Mouse (Mus musculus) erythroblast, embryonic 14.5 days (primary cell): Measurements from ENCODE around the gene Gm5134.

ENCODE experiments used
- GATA1 ChIP-seq: IDR thresholded peaks from 2 replicates; pipeline ENCODE4 v1.6.1; 2012; ENCODE audit warnings: low read length, inconsistent platforms, mixed read lengths
- TAL1 ChIP-seq: IDR thresholded peaks from 3 replicates; pipeline ENCODE4 v1.6.1; 2012; ENCODE audit warnings: low read length, inconsistent platforms, mixed read lengths

- TF ChIP-seq GATA1, result no peak
- no peak for TF ChIP-seq TAL1
These were observed 25.1 kb downstream of the Gm5134 start for GRCm38 (mm10) chr10:75979432-75979831.
